Mouse (Mus musculus) subcutaneous adipose tissue, adult 2 months (tissue): ENCODE measurements around the gene Gm14406. TPM values are rescaled to one million over a fixed set of nuclear protein-coding genes. Genes with fewer than 3 reads are reported as not detected.

Experiments used
- polyA plus RNA-seq: library from polyadenylated mRNA; depleted of rRNA; stranded (reverse); fragments of >200 nt; gene quantifications from 2 replicates; pipeline ENCODE4 v1.2.3, GENCODE M21; 2012; ENCODE audit warnings: low replicate concordance; rRNA removed

The Gm14406 gene
- not detected in 2 replicates for polyA plus RNA-seq

DNA sequence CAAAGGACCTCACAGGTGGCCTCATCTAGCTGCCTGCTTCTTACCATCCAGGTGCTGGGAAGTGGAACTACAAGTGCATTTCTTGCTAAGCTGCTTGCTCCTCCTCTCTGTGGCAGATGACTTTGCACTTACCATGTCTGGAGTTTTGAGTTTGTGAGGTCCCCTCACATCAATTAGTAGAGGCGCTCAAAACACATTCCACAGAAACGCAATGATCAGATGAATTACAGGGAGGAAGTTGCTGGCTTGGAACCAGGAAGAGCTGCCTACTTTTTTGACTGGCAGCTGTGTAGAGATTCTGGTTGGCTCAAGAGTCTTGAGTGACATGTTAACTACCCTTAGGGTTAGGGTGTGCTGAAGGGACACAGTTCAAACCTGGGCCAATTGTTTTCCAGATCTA lies at the start of gene Gm14406:
TSS of gene Gm14406 (minus strand) at position 213 of the 400 bp plus-strand sequence.

Other genes with a start within 250 kb of the Gm14406 start
- gene Gm14418, start 179.9 kb downstream of the Gm14406 start, polyA plus RNA-seq = 3.8 and 5.6 TPM in 2 replicates
- gene Zfp970, start 113.5 kb downstream of the Gm14406 start, polyA plus RNA-seq = 13.2 and 28.9 TPM in 2 replicates
- gene Gm14403, start 80.0 kb downstream of the Gm14406 start, polyA plus RNA-seq = 3.6 and 9.2 TPM in 2 replicates
- gene Gm14322, start 181.1 kb upstream of the Gm14406 start, polyA plus RNA-seq = 2.7 and 4.8 TPM in 2 replicates